Mouse (Mus musculus) ES-Bruce4 (cell line): ENCODE measurements around the gene Tmem178.

Source experiments
- CTCF ChIP-seq: IDR thresholded peaks from one replicate; pipeline ENCODE4 v1.8.1; 2011; ENCODE audit warnings: low read depth, low read length
- EP300 ChIP-seq: IDR thresholded peaks from 2 replicates; pipeline ENCODE4 v1.6.1; 2011; ENCODE audit warnings: low read depth, low read length; ENCODE audit not compliant: insufficient read depth
- POLR2A ChIP-seq: IDR thresholded peaks from one replicate; pipeline ENCODE4 v1.8.1; 2011; ENCODE audit warnings: low read length; ENCODE audit not compliant: insufficient read depth

DNA sequence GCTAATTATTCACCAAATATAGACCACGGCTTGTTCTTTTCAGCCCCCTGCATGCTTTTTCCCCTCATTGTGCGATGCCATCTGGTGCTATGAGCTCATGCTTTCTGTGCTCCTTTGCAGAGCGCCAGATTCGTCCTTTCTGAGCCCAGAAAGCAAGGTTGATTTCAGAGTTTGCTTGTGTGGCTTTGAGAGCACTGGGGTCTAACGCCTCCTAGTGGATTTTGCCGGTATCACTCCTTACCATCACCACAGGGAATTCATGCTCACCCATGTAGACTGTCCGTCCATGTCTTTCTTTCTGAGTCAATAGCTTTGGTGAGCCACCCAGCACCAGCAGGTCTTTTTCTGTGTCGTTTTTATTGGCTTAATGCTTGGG, 38.0 kb downstream of the Tmem178 start:
- TF ChIP-seq CTCF, result peak; percentile 63
- TF ChIP-seq POLR2A, result no peak
- no peak for TF ChIP-seq EP300
